Mouse (Mus musculus) myocyte (in vitro differentiated cells): ENCODE data around the gene Nt5c.

ENCODE experiments used
- MAX ChIP-seq: IDR thresholded peaks from one replicate; pipeline ENCODE4 v1.6.1; 2011; ENCODE audit warnings: low read depth, mild to moderate bottlenecking, control low read depth
- MYOD1 ChIP-seq, 3 experiments: IDR thresholded peaks; one replicate each; pipeline ENCODE4 v1.6.1; 2011; ENCODE audit warnings: control low read depth in 2 of 3, low read depth in 2 of 3, mild to moderate bottlenecking in 2 of 3, moderate library complexity in 1 of 3; ENCODE audit not compliant: insufficient read length in 2 of 3, control insufficient read depth in 1 of 3
- MYOG ChIP-seq, 3 experiments: IDR thresholded peaks; one replicate each; pipeline ENCODE4 v1.6.1; 2011; ENCODE audit warnings: control low read depth in 2 of 3, low read depth in 2 of 3, mild to moderate bottlenecking in 2 of 3; ENCODE audit not compliant: insufficient read length in 2 of 3, control insufficient read depth in 1 of 3, insufficient read depth in 1 of 3
- POLR2A ChIP-seq: IDR thresholded peaks from one replicate; pipeline ENCODE4 v1.6.1; 2011; ENCODE audit warnings: low read depth, mild to moderate bottlenecking, control low read depth, moderate library complexity; ENCODE audit not compliant: insufficient read length
- POLR2AphosphoS2 ChIP-seq: IDR thresholded peaks from one replicate; pipeline ENCODE4 v1.6.1; 2011; ENCODE audit warnings: low read depth, control low read depth; ENCODE audit not compliant: insufficient read length
- REST ChIP-seq: IDR thresholded peaks from one replicate; pipeline ENCODE4 v1.6.1; 2011; ENCODE audit warnings: mild to moderate bottlenecking, control low read depth, moderate library complexity; ENCODE audit not compliant: insufficient read depth, insufficient read length
- SRF ChIP-seq: IDR thresholded peaks from one replicate; pipeline ENCODE4 v1.6.1; 2011; ENCODE audit warnings: low read depth; ENCODE audit not compliant: control insufficient read depth, insufficient read length
- TCF12 ChIP-seq: IDR thresholded peaks from one replicate; pipeline ENCODE4 v1.6.1; 2011; ENCODE audit warnings: mild to moderate bottlenecking, control low read depth; ENCODE audit not compliant: poor library complexity, insufficient read depth, severe bottlenecking
- USF1 ChIP-seq: IDR thresholded peaks from one replicate; pipeline ENCODE4 v1.6.1; 2011; ENCODE audit warnings: low read depth, mild to moderate bottlenecking, control low read depth, moderate library complexity

DNA sequence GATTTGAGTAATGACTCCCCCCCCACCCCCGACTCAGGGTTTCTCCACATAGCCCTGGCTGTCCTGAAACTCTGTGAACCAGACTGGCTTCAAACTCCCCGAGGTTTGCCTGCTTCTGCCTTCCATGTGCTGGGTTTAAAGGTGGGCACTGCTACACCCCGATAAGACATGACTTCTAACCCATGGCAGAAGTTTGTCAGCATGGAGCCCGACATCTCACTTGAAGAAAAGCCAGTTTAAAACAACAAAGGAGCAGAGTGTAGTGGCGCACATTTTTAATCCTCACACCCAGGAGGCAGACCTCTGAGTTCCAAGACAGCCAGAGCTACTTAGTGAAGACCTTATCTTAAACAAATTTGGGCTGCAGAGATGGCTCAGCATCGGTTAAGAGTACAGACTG, 725 bp upstream of the Nt5c start:
- TF ChIP-seq SRF (no peak), POLR2A (no peak), TCF12 (no peak), REST (no peak), USF1 (no peak), POLR2AphosphoS2 (no peak), MYOD1 (IDR thresholded peaks at IDR 0.05; ENCODE audit: control insufficient read depth in 1 of 3, insufficient read length in 2 of 3, low read depth in 2 of 3) (no peak), MYOG (IDR thresholded peaks at IDR 0.05; ENCODE audit: control insufficient read depth in 1 of 3, insufficient read depth in 1 of 3, insufficient read length in 2 of 3, low read depth in 2 of 3) (no peak), MAX (no peak)
